Mouse (Mus musculus) lung, postnatal 10 days (tissue): Measurements from ENCODE around the gene Mat2b.
"Not testable (repeated sequence)": the region's sequence is repeated elsewhere in the genome, so short reads cannot be mapped to it uniquely, and the experiment has no call there.

ENCODE experiments used
- DNase-seq: peaks from one replicate; pipeline ENCODE4 v3.0.0; 2021

Mat2b gene

DNA sequence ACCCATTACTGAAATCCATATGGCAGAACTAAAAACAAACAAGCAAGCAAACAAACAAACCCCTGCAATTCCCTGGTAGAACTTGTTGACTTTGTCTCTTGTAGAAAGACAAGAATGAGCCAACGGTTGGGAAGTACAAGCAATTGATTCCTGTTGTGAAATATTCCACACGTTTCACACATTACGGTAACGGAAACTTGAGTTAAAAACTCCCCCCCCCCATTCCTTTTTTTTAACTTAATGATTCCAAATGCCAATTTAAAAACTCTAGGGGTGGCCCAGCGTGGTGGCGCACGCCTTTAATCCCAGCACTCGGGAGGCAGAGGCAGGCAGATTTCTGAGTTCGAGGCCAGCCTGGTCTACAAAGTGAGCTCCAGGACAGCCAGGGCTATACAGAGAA lies at the start of gene Mat2b:
TSS of gene Mat2b (minus strand) at position 101 of the 400 bp plus-strand sequence.
- DNase-seq = no peak

DNA sequence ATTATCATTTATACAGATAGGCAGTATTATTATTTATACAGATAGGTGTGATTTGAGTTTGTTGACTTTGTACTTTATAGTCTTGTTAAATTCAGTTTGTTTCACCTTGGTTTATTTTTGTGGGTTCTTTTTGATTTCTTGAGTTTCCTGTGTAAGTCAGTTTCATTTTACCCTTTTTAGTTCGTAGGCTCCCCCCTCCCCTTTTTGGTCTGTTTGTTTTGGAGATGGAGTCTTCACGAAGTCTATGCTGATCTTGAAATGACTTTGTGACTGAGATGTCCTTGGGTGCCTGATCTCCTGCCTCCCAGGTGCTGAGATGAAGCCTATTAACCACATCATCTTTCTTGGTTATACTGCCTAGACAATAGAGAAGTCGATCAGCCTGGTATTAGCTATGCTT lies 49.3 kb upstream of the Mat2b start:
- no peak for DNase-seq

DNA sequence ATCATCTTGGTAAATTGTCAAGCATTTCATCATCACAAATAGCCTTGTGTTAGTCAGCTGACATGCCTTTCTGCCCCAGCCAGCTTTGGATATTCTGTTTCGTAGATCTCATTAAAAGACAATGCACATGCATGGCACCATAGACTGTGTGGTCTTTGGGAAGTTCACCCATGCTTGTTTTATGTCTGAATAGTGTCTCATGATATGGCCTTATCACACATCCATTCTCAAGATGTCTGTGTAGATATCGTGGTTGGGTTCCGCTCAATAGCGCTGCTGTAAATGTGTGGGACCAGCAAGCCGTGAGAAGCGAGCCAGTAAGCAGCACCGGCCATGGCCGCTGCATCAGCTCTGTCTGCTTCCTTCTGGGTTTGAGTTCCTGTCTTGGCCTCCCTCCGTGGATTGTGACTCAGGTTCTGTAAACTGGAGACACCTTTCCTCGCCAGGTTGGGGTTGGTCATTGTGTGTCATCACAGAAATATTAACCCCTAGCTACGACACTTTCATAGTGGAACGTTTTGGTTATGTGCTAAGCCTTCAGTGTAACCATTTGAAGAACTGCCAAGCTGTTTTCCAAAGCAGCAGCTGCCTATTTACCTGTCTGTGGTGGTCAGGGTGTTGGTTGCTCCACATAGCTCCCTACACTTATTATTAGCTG lies 46.7 kb upstream of the Mat2b start:
- DNase-seq = no peak

DNA sequence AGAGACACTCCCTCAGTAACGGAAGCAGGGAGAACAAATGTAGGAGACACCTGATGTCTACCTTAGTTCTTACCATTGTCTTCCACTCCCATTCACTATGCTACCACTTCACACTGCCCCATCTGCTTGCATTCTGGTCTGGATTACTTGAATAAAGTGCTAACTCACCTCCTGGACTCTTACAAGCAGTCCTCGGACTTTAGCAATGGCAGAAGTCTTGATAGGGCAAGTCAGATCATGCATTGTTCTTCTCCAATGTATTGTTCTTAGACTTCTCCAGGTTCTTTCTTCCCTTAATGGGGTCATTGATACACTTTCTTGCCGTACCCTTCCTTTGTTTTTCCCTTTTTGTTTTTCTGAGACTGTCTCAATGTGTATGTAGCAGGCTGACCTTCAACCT lies 42.4 kb upstream of the Mat2b start:
- DNase-seq = no peak

DNA sequence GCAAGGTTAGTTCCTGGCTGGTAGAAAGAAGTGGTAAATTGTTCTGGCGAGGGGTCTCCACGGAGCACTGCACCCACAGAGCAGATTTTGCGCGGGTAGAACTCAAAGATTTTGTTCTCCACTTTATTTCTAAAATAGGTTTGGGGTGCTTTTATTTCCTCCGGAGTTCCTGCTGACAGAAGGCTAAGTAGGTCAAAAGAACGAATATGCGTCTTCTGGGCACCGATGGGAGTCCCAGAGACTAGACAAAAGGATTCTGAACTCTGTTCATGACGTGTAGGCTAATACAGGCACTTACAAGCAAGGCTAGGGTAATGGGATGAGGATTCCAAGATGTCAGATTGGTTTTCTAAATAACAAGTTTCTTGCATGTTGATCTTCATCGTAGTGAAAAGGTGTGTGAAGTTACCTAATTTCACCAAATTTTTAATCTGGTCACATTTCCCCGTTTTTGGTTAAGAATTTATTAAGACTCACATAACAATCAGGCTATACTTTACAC lies 39.3 kb upstream of the Mat2b start:
- DNase-seq = no peak

DNA sequence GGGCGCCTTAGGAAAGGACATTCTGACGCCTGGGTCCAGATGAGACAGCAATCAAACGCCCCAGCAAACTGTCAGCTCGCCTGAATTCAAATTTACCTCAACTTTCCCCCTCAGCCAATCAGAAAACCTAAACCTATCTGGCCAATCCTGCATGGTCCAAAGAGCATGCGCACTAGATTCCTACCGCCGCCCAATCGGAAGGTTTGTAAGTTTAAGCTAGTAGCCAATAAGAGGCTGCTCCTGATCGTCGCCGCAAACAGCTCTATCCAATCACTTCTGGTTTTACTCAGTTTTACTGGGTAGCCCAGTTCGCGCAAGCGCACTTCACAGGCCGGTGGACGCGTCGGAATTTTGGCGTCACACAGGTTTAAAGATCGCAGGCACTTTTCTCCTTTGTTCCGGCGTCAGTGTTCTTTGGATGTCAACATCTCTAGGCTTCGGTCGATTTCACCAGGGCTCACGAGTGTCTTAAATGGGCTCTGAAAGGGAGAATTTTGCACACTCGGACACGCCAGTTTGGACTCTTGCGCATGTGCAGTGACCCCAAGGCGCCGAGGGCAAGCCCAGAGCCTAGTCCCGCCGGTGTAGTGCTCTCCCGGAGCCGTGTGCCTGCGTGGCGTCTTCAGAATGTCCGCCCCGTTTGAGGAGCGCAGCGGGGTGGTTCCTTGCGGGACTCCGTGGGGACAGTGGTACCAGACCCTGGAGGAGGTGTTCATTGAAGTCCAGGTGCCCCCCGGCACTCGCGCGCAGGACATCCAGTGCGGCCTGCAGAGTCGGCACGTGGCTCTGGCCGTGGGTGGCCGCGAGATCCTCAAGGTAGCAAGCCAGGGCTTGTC lies 38.6 kb upstream of the Mat2b start, which contains the start of the genes Hmmr and Nudcd2:
TSS of gene Hmmr (minus strand) at position 84 of the 836 bp plus-strand sequence.
TSS of gene Nudcd2 (plus strand) at position 329 of the 836 bp plus-strand sequence.
- peak; percentile 96 for DNase-seq

DNA sequence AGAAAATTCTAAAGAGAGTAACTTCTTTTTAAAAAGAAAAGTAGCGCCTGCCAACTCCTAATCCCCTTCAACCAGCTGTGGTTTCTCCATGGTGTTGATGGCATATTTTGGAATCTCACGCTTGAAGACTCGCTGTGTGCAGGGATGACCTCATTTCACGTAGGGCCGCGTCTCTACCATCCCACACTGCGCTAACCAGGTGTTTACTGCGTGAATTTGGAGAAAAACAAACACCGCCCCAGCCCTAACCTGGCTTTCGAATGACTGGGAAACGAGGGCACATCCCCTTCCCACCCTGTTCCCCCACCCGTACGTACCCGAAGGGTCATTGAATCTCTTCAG lies 38.0 kb upstream of the Mat2b start:
- DNase-seq = no peak

DNA sequence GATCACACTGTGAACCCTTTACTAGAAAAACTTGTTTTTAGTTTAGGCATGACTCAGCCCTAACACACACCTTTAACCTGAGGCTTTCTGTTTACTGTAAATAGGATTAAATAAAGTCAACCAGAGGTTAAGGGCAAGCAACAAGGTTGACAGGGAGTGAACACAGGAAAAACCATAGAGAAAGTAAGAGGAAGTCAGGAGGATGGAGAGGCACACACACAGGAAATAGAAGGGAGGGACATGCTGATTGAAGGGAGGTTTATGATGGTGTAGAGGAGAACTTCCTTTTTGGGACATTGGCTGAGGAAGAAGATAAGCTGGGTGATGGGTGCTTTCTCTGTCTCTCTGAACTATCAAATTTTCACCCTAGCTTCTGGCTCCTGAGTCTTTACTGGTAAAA lies 23.3 kb upstream of the Mat2b start:
- no peak for DNase-seq

DNA sequence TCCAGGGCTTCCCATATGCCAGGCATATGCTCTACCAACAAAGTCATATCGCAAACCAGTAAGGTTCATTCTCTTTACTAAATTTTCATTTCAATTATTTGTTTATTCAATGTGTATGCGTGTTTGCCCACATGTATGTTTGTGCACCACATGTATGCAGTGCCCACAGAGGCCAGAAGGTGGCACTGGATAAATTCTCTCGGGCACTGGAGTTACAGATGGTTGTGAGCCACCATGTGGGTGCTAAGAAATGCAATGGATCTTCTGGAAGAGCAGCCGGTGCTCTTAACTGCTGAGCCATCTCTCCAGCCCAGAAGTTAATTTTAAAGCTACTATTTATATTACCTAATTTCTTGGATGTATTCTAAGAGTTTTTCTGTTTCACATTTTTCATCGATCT lies 20.5 kb upstream of the Mat2b start:
- no peak for DNase-seq

DNA sequence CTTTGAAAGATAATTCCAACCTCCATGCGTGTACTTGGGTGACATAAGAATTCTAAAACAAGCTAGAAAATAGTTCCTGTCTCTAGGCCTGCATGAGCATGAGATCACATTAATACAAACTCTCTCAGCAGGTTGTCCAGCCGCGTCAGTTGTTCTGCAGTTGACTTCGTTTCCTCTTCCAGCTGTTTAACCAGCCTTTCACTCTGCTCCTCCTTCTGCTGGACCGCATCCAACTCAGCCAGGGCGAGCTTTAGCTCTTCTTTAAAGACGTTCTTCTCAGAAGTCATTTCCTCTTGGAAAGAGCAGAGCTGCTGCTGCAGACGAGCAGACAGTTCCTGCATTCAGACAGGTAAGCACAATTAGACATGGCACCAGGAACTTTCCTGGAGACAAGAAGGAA lies 18.9 kb upstream of the Mat2b start:
- peak; percentile 41 for DNase-seq

DNA sequence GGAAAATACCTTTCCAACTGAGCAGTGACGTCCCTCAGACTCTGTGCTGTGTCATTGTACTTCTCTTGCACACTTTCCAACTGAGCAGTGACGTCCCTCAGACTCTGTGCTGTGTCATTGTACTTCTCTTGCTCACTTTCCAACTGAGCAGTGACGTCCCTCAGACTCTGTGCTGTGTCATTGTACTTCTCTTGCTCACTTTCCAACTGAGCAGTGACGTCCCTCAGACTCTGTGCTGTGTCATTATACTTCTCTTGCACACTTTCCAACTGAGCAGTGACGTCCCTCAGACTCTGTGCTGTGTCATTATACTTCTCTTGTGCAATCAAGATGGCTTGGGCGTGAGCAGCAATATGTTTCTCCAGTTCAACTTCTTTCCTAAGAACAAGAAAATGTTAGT lies 14.9 kb upstream of the Mat2b start:
- DNase-seq = not testable (repeated sequence)

DNA sequence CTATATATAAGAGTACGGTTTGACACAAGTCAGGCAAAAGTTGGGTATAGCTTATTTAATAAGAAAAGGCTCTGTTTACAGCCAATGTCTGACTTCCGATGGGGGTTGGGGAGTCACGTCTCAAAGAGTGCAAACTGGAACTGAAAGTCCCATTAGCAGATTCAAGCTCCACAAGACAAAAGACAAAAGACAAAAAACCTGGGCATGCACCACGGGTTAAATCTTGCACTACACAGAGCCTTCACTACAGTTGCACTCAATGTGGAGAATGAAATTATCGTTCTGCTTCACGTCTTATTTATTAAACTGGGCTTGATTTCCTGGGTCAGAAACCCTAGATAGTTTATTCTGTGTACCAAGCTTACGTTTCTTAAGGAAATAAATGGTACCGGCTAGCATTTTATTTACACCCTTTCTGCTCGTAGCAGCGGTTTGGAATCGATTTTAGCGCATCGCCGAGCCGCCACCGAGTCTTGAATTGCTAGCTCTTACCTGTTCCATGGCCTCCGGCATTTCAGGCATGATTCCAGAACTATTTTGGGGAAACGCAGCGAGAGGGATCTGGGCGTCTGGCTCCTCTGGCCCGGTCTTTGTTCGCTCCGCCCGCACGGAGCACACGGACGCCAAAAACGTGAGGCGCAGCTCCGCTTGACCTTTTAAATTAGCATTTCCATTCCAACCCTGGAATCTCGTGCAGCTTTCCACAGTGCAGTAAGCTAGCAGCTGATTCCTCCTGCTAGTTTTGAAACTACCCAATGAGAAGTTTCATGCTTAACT lies 504 bp downstream of the Mat2b start:
- DNase-seq = peak; percentile 81

DNA sequence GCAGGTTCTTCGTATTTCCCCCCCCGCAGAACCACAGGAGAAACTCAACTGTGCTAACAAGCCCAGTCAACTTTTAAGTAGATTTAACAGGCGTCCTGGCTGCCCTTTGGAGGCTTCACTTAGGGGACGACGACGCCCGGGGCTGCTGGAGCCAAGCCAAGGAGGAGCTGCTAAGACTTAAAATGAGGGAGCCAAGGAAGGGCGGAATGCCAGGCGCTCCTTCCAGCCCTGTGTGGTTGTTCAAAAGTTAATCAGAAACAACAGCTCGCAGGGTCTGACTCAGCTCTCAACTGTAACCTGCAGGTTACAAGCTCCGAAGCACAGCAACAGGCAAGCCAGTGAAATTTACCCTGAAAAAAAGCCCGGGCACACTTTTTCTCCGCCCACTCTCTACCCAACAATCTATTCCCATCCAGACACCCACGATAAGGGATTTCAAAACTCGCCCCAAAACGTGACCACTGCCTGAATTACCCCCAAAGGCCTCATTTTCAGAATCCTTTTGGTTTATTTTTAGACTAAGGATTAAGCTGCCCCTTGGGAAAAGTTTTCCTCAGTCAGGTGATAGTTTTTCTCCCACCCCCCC lies 1.5 kb downstream of the Mat2b start:
- peak; percentile 80 for DNase-seq

DNA sequence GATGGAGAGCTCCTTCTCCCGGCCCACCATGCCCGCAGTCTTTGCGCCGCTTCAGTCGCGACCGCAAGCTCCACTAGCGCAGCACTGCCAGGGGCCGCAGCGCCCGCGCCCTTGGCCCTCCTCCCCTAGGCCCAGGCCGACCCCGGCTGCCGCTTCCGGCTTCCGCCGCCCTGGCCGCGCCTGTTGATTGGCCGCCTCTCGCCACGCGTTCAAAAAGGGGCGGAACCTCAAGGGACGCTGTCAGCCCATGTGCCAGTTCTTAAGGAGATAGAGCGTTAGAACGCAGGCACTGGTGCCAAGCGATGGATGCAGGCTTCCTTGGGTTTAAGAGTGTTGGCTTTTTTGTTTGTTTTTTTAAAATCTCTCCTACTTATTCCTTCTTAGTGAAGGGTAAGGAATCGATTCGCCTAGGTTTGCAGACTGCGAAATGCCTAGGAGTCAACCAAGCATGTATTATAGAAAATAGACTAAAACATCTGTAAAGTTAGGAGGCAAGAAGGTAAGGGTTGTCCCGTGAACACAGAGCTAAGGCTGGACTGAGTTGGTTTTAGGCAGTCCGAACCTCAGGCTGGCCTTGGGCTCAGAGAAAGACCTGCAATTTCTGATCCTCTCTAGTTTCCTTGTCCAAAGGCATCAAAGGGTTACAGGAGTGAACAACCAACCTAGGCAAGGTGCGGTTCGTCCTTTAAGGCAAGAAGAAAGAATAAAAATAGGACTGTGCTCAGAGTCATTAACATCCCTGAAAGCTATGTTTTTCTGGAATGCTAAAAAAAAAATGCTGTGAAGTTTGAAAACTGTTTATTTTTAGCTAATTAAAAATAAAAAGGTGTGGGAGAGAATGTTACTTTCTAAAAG lies 2.3 kb downstream of the Mat2b start:
- peak; percentile 97 for DNase-seq

DNA sequence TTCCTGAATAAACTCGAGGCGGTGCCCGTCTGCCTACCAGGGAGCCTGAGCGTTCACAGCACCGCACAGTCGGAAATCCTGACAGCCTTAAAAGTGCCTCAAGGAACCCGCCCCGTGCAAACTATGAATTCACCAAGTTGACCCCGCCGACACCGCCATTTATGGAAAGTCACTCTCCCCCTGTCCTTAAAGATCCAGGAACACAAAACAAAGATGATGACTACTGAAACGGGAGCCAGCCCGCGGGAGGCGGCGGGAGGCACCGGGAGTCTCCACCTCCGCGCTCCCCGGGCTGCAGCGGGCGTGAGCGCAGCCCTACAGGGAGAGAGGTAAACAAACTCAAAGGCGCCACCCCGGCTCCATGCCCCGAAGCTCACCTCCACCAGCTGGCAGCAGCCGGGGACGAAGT lies 2.9 kb downstream of the Mat2b start:
- peak; percentile 52 for DNase-seq

DNA sequence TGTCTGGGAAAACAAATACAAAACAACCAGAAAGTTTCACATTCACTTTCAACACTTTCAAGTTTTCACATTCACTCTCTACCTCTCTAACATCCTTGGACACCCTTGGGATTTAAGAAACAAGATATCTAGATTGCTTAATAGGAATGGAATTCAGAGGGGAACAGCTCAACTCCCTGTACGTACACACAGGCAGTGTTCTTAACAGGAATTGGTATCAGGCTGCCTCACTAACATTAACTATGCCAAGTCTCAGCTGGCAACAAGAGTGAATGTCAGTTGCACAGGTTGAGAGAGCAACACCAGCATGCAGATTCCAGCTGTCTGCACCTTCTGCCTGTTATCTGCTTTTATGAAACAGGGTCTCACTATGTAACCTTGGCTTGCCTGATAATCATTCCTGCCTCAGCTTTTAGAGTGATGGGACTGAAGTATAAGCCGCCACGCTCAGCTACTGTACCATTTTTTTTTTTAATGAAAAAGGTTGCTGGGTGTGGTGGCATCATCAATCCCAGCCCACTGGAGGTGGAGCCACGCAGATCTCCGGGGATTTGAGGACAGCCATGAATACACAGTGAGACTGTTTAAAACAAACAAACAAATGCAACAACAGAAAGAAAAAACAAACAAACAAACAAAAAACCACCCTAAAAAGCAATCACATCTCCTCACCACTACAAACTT lies 4.4 kb downstream of the Mat2b start:
- DNase-seq = no peak

DNA sequence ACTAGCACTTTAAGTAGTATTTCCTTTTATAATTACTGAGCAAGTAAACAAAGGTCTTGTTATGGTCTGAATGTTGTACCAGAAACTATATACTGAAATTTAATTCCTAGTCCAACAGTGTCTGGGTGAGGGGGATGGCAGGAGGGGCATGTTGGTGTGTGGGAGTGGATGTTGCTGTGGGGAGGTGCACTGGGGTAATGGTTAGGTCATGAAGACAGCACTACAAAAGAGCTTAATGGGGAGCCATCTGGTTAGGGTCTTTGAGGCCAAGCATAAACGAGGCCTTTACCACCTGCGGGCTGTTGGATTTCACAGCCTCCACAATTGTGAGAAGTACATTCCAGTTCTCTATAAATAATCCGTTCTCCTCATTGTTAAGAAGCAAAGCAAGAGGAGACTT lies 11.7 kb downstream of the Mat2b start:
- DNase-seq = no peak

DNA sequence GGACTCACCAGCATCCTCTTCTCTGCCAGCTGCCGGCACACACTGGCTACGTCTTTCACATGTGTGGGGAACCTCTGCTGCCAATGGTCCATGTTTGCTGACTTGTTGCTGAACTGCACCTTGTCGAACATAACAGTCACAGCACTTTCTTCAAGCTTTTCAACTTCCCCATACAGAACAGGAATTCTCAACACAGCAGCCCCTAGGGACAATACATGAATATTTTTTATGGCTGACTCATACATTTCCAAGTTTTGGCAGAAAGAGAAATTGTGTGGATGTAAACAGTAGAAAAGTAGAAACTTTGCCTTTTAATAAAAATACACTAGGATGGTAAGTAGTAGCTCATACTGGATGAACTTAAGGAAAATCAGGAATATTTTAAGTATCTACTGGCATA lies 12.5 kb downstream of the Mat2b start:
- DNase-seq = no peak

DNA sequence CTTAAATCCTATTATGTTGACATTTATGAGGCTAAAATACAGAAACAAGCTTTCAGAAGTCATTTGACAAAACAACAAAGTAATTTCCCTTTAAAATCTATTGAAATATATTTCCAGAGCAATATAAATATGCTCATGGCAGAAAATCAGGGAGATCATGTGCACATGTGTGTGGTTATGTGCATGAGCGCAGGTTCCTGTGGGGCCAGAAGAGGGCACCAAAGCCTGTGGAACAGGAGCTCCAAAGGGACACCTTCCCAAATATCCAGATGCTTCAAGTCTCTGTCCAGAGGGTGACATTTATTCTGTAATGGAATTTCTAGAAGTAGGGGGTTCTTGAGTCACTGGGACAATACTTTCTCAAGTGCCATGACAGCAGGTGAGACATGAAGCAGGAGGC lies 17.8 kb downstream of the Mat2b start:
- DNase-seq = peak; percentile 16

DNA sequence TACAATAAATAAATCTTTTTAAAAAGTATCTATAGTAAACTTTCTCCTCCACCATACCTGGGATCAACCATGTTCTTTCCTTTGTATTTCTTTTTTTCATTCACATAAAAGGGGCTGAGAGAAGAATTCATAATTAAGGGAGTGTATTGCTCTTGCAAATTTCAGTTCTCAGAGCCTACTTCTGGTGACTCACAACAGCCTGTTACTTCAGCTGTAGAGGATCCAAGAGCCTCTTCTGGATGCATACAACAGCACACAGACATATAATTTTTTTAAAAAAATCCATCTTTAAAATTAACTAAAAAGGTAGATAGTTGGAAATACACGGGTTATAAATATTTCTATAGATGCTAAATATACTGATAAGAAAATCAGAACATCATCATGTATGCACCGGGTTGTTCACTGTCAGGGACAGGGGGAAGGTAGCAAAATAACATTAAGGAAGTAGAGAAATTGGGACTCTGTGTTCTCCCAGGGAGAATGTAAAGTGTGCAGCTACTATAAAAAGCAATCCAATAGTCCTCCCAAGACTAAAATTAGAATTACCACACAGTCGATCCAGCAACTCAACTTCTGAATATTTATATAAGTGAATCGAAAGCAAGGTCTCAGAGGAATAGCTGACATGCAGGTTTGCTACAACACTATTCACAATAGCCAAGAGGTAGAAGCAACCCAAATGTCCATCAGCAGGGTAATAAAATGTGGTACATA lies 19.8 kb downstream of the Mat2b start:
- no peak for DNase-seq
